Mouse (Mus musculus) small intestine, adult 2 months (tissue): ENCODE measurements at regions not wholly inside any gene's neighbourhood (a gene's known extent, or its start where the extent isn't known, plus 50 kb on each side); places are given as distances from the start of the nearest gene placed in this dataset.

Experiments used
- CTCF ChIP-seq: fragments of 200-500 bp; IDR thresholded peaks from 2 replicates; pipeline ENCODE4 v1.5.1; 2012; ENCODE audit warnings: low read depth, mild to moderate bottlenecking, control low read depth, inconsistent platforms, low read length, moderate library complexity, mixed read lengths; ENCODE audit not compliant: insufficient replicate concordance, insufficient read length; ENCODE audit errors: extremely low read depth
- POLR2A ChIP-seq: fragments of 200-500 bp; IDR thresholded peaks from 2 replicates; pipeline ENCODE4 v1.6.1; 2012; ENCODE audit warnings: low read depth, mild to moderate bottlenecking, control low read depth, inconsistent platforms, low read length, moderate library complexity

DNA sequence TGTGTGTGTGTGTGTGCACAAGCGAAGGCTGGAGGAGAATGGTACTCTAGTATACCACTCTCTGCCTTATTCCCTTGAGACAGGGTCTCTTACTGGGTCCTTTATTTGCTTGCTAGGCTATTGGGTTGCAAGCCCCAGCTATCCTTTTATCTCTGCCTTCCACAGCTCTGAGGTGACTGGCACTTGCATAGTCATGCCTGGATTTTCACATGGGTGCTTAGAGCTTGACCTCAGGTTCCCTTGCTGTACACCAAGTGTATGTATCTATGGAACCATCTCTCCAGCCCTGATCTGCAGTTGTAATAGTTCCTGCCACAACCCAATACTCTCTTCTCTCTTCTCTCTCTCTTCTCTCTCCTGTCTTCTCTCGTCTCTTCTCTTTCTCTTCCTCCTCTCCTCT is 280.1 kb downstream of the 1500009L16Rik start:
- TF ChIP-seq CTCF (no peak), POLR2A (no peak)
